Comparison of ENCODE assay signal across 8 mouse cellular contexts in the genomic region with DNA sequence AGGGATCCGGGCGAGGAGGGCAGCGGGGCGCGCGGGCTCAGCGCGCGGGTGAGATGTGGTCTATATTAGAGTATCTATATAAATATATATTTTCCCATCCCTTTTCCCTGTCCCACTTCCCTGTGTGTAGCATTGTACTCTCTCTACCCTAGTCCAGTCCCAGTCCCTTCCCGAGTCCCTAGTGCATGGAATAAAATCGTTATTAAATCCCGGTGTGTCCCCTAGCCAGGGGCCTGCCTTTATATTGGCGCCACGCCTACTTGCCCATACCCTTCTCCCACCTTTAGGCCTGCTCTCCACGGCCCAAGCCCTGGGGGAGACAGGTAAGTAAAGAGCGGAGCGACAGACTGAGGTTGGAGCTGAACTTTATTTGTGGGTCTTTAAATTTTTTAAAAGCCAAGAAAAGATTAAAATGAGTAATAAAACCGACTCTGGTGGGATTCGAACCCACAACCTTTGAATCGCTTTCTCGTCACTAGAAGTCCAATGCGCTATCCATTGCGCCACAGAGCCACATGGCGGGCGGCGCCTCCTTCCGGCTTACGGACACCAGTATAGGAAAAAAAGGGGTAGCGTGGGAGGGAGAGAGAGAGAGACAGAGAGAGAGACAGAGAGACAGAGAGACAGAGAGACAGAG. TPM values are rescaled to one million over a fixed set of nuclear protein-coding genes. Genes with fewer than 3 reads are reported as not detected.
A peak's percentile ranks its signal among the peaks of the same experiment; 100 is the strongest.
DNase-seq lines count a peak whose midpoint lies in the region; ATAC-seq and TF ChIP-seq lines count a peak whose summit lies in the region.

No protein-coding gene starts in this region.

- peak; percentile 39 for ATAC-seq in megakaryocyte, adult 5-6 weeks (ENCODE audit: poor library complexity, severe bottlenecking)

- H3K4me3 ChIP-seq in gastrocnemius, adult 2 months, result peak overlapping the region; percentile 74

- intact Hi-C loops in gastrocnemius, adult 2 months (cut with DNase I), result loop anchor here (1.0 to 5.0 kb wide), 3 partner anchors 26 to 294 kb away; no protein-coding TSS in a partner anchor

- H3K27ac ChIP-seq in gastrocnemius, adult 2 months, result peak overlapping the region; percentile 87

- peak; percentile 24; the same call in 1 of the 2 replicates for TF ChIP-seq CTCF in gastrocnemius, adult 2 months (IDR thresholded peaks at IDR 0.05)

- peak; percentile 93 for DNase-seq in ZHBTc4 (ENCODE audit: low read depth, low spot score)
- peak; percentile 91 to 93 for DNase-seq in cerebellum, postnatal 25 days
- peak; percentile 89 for DNase-seq in gastrocnemius, adult 2 months
- peak; percentile 93 for DNase-seq in induced T-regulatory cell, adult 2 months (ENCODE audit: low read depth)
- DNase-seq in left cerebral cortex, adult 8-10 months (ENCODE audit: low spot score in 2 of 2), result peak; percentile 86 to 97
- peak; percentile 88 for DNase-seq in right cerebral cortex, postnatal 14 days
- DNase-seq in yolk sac, embryonic 10.5 days (ENCODE audit: low spot score), result peak; percentile 97

RNA-seq across cellular contexts. Expression of gene 9130213A22Rik, which starts 0.8 kb away (rescaled TPM):
- under 1 TPM in 1 of 2 experiments, not detected in 1; 0.20 TPM for total RNA-seq in gastrocnemius, adult 2 months (2021)
- total RNA-seq in left cerebral cortex, adult 8-10 months (2022), result 1 to 10 TPM; 1.1 to 1.4 (median 1.3) TPM
- not detected in 2 replicates for total RNA-seq in megakaryocyte, adult 5-6 weeks (2015)
- total RNA-seq in megakaryocyte, adult 5-6 weeks (2017), result not detected in 2 replicates

RNA-seq across cellular contexts. Expression of gene Aloxe3, which starts 2.5 kb away (rescaled TPM):
- total RNA-seq in gastrocnemius, adult 2 months (2021), result not detected
- 10 to 100 TPM in 1 of 4 experiments, 1 to 10 TPM in 3; 5.9 to 11.4 (median 8.9) TPM for total RNA-seq in left cerebral cortex, adult 8-10 months (2022)
- 0.18 TPM in 1 of 2 replicates, not detected in the other for total RNA-seq in megakaryocyte, adult 5-6 weeks (2015)
- not detected in 2 replicates for total RNA-seq in megakaryocyte, adult 5-6 weeks (2017)

RNA-seq across cellular contexts. Expression of gene Hes7, which starts 3.0 kb away (rescaled TPM):
- total RNA-seq in gastrocnemius, adult 2 months (2021), result not detected
- total RNA-seq in left cerebral cortex, adult 8-10 months (2022), result 1 to 10 TPM in 1 of 4 experiments, under 1 TPM in 3; 0.20 to 1.3 (median 0.74) TPM
- total RNA-seq in megakaryocyte, adult 5-6 weeks (2015), result not detected in 2 replicates
- not detected in 2 replicates for total RNA-seq in megakaryocyte, adult 5-6 weeks (2017)

RNA-seq across cellular contexts. Expression of gene Per1, which starts 28.2 kb away (rescaled TPM):
- 10 to 100 TPM; 68.2 to 76.8 TPM for total RNA-seq in gastrocnemius, adult 2 months (2021)
- total RNA-seq in left cerebral cortex, adult 8-10 months (2022), result 100 to 1,000 TPM; 105 to 140 (median 114) TPM
- 6.7 and 12.5 TPM in 2 replicates for total RNA-seq in megakaryocyte, adult 5-6 weeks (2015)
- 7.9 and 8.5 TPM in 2 replicates for total RNA-seq in megakaryocyte, adult 5-6 weeks (2017)

RNA-seq across cellular contexts. Expression of gene Alox12b, which starts 33.6 kb away (rescaled TPM):
- total RNA-seq in gastrocnemius, adult 2 months (2021), result not detected
- total RNA-seq in left cerebral cortex, adult 8-10 months (2022), result 1 to 10 TPM; 5.7 to 8.9 (median 7.7) TPM
- total RNA-seq in megakaryocyte, adult 5-6 weeks (2015), result not detected in 2 replicates
- not detected in 2 replicates for total RNA-seq in megakaryocyte, adult 5-6 weeks (2017)

Comparison
In these comparisons a context has a peak if more than half of its experiments do, and no peak if none do; other contexts are left out.
1. Peak in every context shown above with its lines: DNase-seq, ATAC-seq, H3K4me3 ChIP-seq and H3K27ac ChIP-seq.
2. RNA of gene Aloxe3, which starts 2.5 kb away (total RNA-seq): 5.9 to 11.4 TPM in left cerebral cortex, adult 8-10 months; 0.18 TPM in megakaryocyte, adult 5-6 weeks and not detected in gastrocnemius, adult 2 months; every median in the first group is over 4 times any median in the second.